Mouse (Mus musculus): Measurements from ENCODE around the gene Igsf9b. TPM values are rescaled to one million over a fixed set of nuclear protein-coding genes. Genes with fewer than 3 reads are reported as not detected.

Igsf9b gene
- polyA plus RNA-seq, 1 experiment from 2014 or later: 4.8 TPM

DNA sequence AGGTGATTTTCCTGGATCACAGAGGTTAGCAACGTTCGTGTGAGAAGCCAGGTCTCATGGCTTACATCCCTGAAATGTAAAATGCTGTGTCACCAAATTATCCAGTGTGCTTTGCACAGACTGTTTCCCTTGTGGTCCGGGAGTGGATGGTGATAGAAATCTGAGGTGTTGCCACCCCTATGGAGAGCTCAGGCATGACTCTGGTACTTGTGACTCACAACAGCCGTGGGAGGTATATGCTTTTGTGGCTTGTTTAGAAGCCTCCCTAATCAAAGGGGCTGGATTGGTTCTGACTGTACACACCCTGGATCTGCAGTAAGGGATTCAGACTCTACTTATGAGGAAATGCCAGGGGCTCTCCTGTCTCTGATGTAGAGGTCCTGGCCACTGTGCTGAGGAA, 12.7 kb upstream of the Igsf9b start:
- DNase-seq (ENCODE audit: low spot score) (no peak), ATAC-seq (replicated peaks; ENCODE audit: low FRiP score, low TSS enrichment, low read depth) (no peak)
- H3K4me1 ChIP-seq (replicated peaks; ENCODE audit: control insufficient read depth, insufficient read depth, low read length): peaks cover 9% of the 10 kb centered on the region
- H3K36me3 ChIP-seq (ENCODE audit: control insufficient read depth, insufficient read depth, low read length): no peaks in the 10 kb centered on the region
- no peak overlapping the region for H3K27ac ChIP-seq (ENCODE audit: low read depth)
- H3K27me3 ChIP-seq (replicated peaks; ENCODE audit: control insufficient read depth, insufficient read depth, low read length): no peaks in the 10 kb centered on the region
- H3K4me2 ChIP-seq (ENCODE audit: low read length): no peak overlapping the region
- H3K4me3 ChIP-seq (ENCODE audit: low read depth, low read length): no peak overlapping the region
- no peaks in the 10 kb centered on the region for H3K9me3 ChIP-seq (ENCODE audit: control insufficient read depth, low read length)
- no peak overlapping the region for H3K9ac ChIP-seq (ENCODE audit: low read length)
- 79% methylated on average over 4 of the region's 4 CpGs for WGBS

DNA sequence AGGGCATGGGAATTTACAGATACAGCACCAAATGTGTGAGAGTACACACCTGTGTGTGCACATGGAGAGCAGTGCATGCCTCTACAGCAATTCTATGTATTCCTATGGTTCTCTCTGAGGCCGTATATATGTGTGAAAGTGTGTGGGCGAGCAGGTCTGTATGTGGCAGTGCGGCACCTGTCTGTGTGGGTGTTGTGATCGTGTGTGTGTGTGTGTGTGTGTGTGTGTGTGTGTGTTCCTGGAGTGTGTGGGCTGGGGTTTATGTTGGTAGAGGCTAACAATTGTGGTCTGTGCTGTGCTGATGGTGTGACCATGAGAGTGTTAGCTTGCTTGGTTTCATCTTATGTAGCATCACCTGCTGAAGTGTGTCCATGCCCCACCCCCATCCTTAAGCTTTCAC, 12.1 kb upstream of the Igsf9b start:
- no peaks in the 10 kb centered on the region for H3K27me3 ChIP-seq (replicated peaks; ENCODE audit: control insufficient read depth, insufficient read depth, low read length)
- no peak overlapping the region for H3K4me3 ChIP-seq (ENCODE audit: low read depth, low read length)
- no peak for ATAC-seq (replicated peaks; ENCODE audit: low FRiP score, low TSS enrichment, low read depth)
- no peak overlapping the region for H3K27ac ChIP-seq (ENCODE audit: low read depth)
- no peak overlapping the region for H3K4me2 ChIP-seq (ENCODE audit: low read length)
- DNase-seq (ENCODE audit: low spot score): no peak
- 86% methylated on average over 4 of the region's 4 CpGs for WGBS
- no peak overlapping the region for H3K9ac ChIP-seq (ENCODE audit: low read length)
- H3K9me3 ChIP-seq (ENCODE audit: control insufficient read depth, low read length): no peaks in the 10 kb centered on the region
- H3K36me3 ChIP-seq (ENCODE audit: control insufficient read depth, insufficient read depth, low read length): no peaks in the 10 kb centered on the region
- peaks cover 9% of the 10 kb centered on the region for H3K4me1 ChIP-seq (replicated peaks; ENCODE audit: control insufficient read depth, insufficient read depth, low read length)

DNA sequence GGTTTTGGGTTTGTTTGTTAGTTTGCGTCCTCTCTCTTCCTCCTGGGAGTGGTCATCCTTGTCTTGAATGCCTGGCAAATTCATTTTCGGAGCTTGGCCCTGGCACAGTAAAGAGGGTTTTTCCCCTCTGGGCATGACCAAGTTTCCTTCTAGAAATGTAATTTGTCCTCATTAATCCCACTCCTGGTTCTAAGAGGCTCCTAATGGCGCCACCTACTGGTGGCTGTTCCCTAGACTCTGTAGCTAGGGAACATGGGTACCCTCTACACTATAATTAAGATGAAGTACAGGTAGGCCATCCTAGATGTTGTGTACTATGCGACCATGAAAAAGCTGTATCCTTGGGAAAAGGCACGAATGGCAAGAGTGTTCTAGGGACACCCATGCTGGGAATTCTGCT, 11.6 kb upstream of the Igsf9b start:
- H3K4me3 ChIP-seq (ENCODE audit: low read depth, low read length): no peak overlapping the region
- no peaks in the 10 kb centered on the region for H3K27me3 ChIP-seq (replicated peaks; ENCODE audit: control insufficient read depth, insufficient read depth, low read length)
- no peak for ATAC-seq (replicated peaks; ENCODE audit: low FRiP score, low TSS enrichment, low read depth)
- no peak for DNase-seq (ENCODE audit: low spot score)
- H3K27ac ChIP-seq (ENCODE audit: low read depth): no peak overlapping the region
- H3K4me2 ChIP-seq (ENCODE audit: low read length): no peak overlapping the region
- WGBS: 36% methylated on average over 5 of the region's 5 CpGs
- no peak overlapping the region for H3K9ac ChIP-seq (ENCODE audit: low read length)
- H3K4me1 ChIP-seq (replicated peaks; ENCODE audit: control insufficient read depth, insufficient read depth, low read length): peaks cover 9% of the 10 kb centered on the region
- no peaks in the 10 kb centered on the region for H3K36me3 ChIP-seq (ENCODE audit: control insufficient read depth, insufficient read depth, low read length)
- H3K9me3 ChIP-seq (ENCODE audit: control insufficient read depth, low read length): no peaks in the 10 kb centered on the region

DNA sequence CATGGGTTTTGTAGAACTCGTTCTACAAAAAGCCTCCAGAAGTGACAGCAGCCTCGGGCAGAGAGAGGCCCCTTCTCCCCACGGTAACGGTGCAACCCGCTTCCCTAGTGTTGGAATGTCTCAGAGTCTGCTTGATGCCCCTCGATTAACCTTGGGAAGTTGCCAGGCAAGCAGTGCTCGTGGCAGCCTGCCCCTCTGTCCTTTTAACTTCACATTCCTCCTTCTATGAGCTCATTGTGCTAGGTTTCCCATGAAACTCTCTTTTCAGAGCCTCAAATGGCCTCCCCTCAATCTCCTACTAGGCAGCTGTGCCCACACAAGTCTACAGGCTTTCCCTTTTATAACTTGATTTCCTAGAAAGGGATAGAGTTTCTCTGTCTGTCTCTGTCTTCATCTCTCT, 10.6 kb upstream of the Igsf9b start:
- Histone ChIP-seq H3K27me3 (replicated peaks; ENCODE audit: control insufficient read depth, insufficient read depth, low read length) (no peaks in the 10 kb centered on the region), H3K4me1 (replicated peaks; ENCODE audit: control insufficient read depth, insufficient read depth, low read length) (peaks cover 9% of the 10 kb centered on the region), H3K9ac (ENCODE audit: low read length) (no peak overlapping the region), H3K4me3 (ENCODE audit: low read depth, low read length) (no peak overlapping the region), H3K27ac (ENCODE audit: low read depth) (no peak overlapping the region), H3K4me2 (ENCODE audit: low read length) (no peak overlapping the region), H3K9me3 (ENCODE audit: control insufficient read depth, low read length) (no peaks in the 10 kb centered on the region), H3K36me3 (ENCODE audit: control insufficient read depth, insufficient read depth, low read length) (no peaks in the 10 kb centered on the region)
- ATAC-seq (replicated peaks; ENCODE audit: low FRiP score, low TSS enrichment, low read depth) (0 out of 2 replicates have a peak, but pooled peaks have one; percentile 25), DNase-seq (ENCODE audit: low spot score) (no peak)
- WGBS: 31% methylated on average over 7 of the region's 7 CpGs

DNA sequence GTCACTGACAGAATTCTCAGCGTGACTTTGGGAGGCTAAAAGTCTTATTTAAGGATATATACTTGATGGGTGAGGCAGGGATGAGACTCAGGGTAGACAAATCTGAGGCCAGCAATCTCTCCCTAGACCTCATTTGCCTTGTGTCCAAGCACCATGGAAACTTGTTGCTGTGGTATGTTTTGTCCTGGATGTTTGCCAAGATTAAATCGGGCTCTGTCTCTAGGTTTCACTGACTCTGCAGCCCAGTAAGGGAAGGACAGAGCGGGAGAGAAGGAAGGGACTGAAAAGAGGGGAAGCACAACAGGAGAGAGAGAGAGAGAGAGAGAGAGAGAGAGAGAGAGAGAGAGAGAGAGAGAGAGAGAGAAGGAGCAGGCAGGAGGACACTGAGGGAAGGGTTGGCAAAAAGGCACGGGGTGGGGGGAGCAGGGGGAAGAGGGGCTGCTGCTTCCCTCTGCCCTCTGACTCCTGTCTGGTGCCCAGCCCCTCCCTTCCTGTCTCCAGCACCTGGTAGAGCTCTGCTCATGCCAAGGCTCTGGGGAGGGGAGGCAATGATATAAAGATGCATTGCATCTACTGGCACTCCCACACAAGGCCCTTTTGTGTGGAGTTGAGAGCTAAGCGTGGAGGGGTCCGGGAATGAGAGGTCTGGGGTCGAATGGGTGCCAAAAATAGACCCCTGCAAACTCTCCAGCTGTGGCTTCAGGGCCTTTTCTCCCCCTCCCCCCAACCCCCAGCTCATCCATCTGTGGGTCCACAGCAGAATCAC, 9.3 kb upstream of the Igsf9b start:
- no peak overlapping the region; the same call in 1 of the 2 replicates for H3K4me2 ChIP-seq (ENCODE audit: low read length)
- H3K36me3 ChIP-seq (ENCODE audit: control insufficient read depth, insufficient read depth, low read length): no peaks in the 10 kb centered on the region
- no peak overlapping the region; the same call in 1 of the 2 replicates for H3K27ac ChIP-seq (ENCODE audit: low read depth)
- H3K4me1 ChIP-seq (replicated peaks; ENCODE audit: control insufficient read depth, insufficient read depth, low read length): peaks cover 9% of the 10 kb centered on the region
- 0 out of 2 replicates have a peak, but pooled peaks cover 3% of the 10 kb centered on the region for H3K27me3 ChIP-seq (replicated peaks; ENCODE audit: control insufficient read depth, insufficient read depth, low read length)
- H3K4me3 ChIP-seq (ENCODE audit: low read depth, low read length): no peak overlapping the region
- no peak overlapping the region for H3K9ac ChIP-seq (ENCODE audit: low read length)
- no peak for DNase-seq (ENCODE audit: low spot score)
- WGBS: 39% methylated on average over 7 of the region's 7 CpGs
- ATAC-seq (replicated peaks; ENCODE audit: low FRiP score, low TSS enrichment, low read depth): peak; percentile 73
- H3K9me3 ChIP-seq (ENCODE audit: control insufficient read depth, low read length): no peaks in the 10 kb centered on the region

DNA sequence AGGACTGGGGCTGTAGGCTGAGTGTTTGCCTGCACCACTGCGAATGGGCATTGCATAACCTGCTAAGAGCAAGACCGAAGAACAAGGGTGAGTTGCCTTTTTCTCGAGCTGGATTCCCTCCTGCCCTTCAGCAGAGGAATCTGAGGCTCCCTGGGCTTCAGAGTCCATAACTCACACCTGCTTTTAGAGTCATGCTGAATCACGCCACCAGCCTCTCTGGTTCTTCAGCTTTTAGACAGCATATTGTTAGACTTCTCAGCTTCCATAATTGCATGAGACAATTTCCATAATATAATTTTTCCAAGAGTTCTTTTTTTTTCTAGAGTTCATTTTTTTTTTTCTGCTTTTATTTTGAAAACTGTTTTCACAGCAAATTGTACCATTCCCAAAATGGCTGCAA, 4.6 kb upstream of the Igsf9b start:
- DNase-seq (ENCODE audit: low spot score): no peak
- peaks cover 13% of the 10 kb centered on the region for H3K27me3 ChIP-seq (replicated peaks; ENCODE audit: control insufficient read depth, insufficient read depth, low read length)
- H3K4me3 ChIP-seq (ENCODE audit: low read depth, low read length): no peak overlapping the region
- peaks cover 5% of the 10 kb centered on the region for H3K4me1 ChIP-seq (replicated peaks; ENCODE audit: control insufficient read depth, insufficient read depth, low read length)
- no peak overlapping the region for H3K9ac ChIP-seq (ENCODE audit: low read length)
- H3K4me2 ChIP-seq (ENCODE audit: low read length): no peak overlapping the region
- no peaks in the 10 kb centered on the region for H3K9me3 ChIP-seq (ENCODE audit: control insufficient read depth, low read length)
- no peak for ATAC-seq (replicated peaks; ENCODE audit: low FRiP score, low TSS enrichment, low read depth)
- no peak overlapping the region for H3K27ac ChIP-seq (ENCODE audit: low read depth)
- 82% methylated on average over 4 of the region's 4 CpGs for WGBS
- H3K36me3 ChIP-seq (ENCODE audit: control insufficient read depth, insufficient read depth, low read length): no peaks in the 10 kb centered on the region

DNA sequence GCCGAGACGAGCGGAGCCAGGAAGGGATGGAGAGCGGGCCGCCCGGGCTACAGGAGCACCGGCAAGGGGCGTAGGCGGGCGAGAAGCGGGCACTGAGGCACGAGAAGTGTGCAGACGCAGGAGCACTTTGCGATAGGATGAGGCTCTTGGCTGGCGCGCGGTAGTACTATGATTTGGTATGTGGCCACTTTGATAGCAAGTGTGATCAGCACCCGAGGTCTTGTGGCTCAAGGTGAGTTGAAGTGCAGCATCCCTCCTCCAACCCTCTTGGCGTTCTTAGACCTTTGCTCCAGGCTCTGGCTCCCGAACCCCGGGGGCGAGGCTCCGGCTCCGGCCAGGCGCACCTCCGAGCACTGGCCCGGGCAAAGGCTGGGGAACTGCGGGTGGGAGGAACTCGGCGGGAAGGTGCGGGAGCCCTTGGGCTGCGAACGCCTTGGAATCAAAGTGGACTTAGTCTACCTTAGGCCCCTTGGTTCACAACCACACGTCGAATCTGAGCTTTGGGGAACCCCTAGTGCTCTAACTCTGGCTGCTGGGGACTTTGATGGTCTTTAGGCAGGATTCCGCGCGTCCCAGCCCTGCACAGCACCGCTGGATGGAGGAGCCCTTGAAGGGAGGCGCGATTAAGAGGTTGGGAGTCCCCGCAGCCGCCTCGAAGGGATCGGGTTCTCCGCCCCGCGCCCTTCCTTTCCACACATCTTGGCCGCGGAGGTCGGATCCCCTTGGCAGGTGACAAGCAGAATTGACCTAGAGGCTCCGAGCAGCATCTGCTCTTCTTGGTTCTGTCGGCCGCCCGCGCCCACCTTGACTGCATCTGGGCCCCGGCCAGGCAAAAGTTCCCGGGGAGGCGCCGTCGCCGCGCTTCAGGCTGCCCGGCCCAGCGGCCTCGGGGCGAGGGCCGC, 533 bp downstream of the Igsf9b start:
- peaks cover 33% of the 10 kb centered on the region for H3K27me3 ChIP-seq (replicated peaks; ENCODE audit: control insufficient read depth, insufficient read depth, low read length)
- H3K9me3 ChIP-seq (ENCODE audit: control insufficient read depth, low read length): no peaks in the 10 kb centered on the region
- under 1% methylated on average over 68 of the region's 68 CpGs for WGBS
- DNase-seq (ENCODE audit: low spot score): no peak
- H3K4me3 ChIP-seq (ENCODE audit: low read depth, low read length): peak overlapping the region; percentile 59
- H3K4me1 ChIP-seq (replicated peaks; ENCODE audit: control insufficient read depth, insufficient read depth, low read length): peaks cover 4% of the 10 kb centered on the region; the same call in 1 of the 2 replicates
- H3K27ac ChIP-seq (ENCODE audit: low read depth): no peak overlapping the region
- H3K36me3 ChIP-seq (ENCODE audit: control insufficient read depth, insufficient read depth, low read length): no peaks in the 10 kb centered on the region
- peak overlapping the region; percentile 82 for H3K4me2 ChIP-seq (ENCODE audit: low read length)
- peak; percentile 20; the same call in 1 of the 2 replicates for ATAC-seq (replicated peaks; ENCODE audit: low FRiP score, low TSS enrichment, low read depth)
- H3K9ac ChIP-seq (ENCODE audit: low read length): peak overlapping the region; percentile 10; the same call in 1 of the 2 replicates

DNA sequence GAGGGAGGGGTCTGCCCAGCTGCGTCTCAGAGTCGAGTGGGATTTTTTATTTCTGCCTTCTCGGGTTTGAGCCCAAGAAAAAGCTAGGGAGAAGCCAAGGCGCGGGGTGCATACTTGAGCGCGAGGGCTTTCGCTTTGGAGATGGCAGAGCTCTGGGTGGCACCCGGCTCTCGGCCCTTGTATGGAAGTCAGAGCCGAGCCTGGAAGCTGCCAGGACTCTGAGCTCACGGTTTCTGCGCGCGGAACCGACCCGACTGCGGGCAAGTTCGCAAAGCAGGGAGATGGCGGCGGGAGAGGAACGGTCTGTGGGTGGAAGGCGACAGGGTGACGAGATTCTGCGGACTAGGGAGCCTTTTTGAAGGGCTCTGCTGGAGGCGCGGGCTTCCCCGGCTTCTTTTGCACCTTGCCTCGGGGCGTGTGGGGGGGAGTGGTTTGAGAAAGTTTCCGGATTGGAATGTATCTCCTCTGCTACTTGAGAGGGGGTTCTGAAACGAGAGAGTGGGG, 1.2 kb downstream of the Igsf9b start:
- Histone ChIP-seq H3K4me3 (ENCODE audit: low read depth, low read length) (peak overlapping the region; percentile 59), H3K4me1 (replicated peaks; ENCODE audit: control insufficient read depth, insufficient read depth, low read length) (peaks cover 4% of the 10 kb centered on the region; the same call in 1 of the 2 replicates), H3K36me3 (ENCODE audit: control insufficient read depth, insufficient read depth, low read length) (no peaks in the 10 kb centered on the region), H3K9me3 (ENCODE audit: control insufficient read depth, low read length) (no peaks in the 10 kb centered on the region), H3K4me2 (ENCODE audit: low read length) (peak overlapping the region; percentile 82), H3K27me3 (replicated peaks; ENCODE audit: control insufficient read depth, insufficient read depth, low read length) (peaks cover 33% of the 10 kb centered on the region), H3K9ac (ENCODE audit: low read length) (peak overlapping the region; percentile 10; the same call in 1 of the 2 replicates), H3K27ac (ENCODE audit: low read depth) (no peak overlapping the region)
- ATAC-seq (replicated peaks; ENCODE audit: low FRiP score, low TSS enrichment, low read depth): no peak
- peak; percentile 68 for DNase-seq (ENCODE audit: low spot score)
- under 1% methylated on average over 32 of the region's 32 CpGs for WGBS
